Mouse (Mus musculus) MEL (cell line): ENCODE measurements around the gene Mycbp2. TPM values are rescaled to one million over a fixed set of nuclear protein-coding genes. Genes with fewer than 3 reads are reported as not detected.

ENCODE experiments used
- DNase-seq: peaks from one replicate; pipeline ENCODE4 v3.0.0; 2011; ENCODE audit warnings: low read depth, low spot score
- H3K27ac ChIP-seq: 2 replicates; pipeline ENCODE4 v1.5.1; 2012; ENCODE audit warnings: low read depth, mild to moderate bottlenecking, control low read depth, low read length, moderate library complexity; ENCODE audit not compliant: control insufficient read depth
- H3K27me3 ChIP-seq, 2 experiments: fragments of 150-350 bp in 1 of 2; sonication (generic) in 1 of 2; 2 replicates each; pipeline ENCODE4 v1.6.1; 2012; ENCODE audit warnings: low read length in 2 of 2, mild to moderate bottlenecking in 2 of 2, improper control_type of control experiment in 1 of 2, moderate library complexity in 1 of 2; ENCODE audit not compliant: insufficient read depth in 2 of 2, control insufficient read depth in 1 of 2
- H3K36me3 ChIP-seq, 2 experiments: 2 replicates each; pipeline ENCODE4 v1.6.1; 2012 to 2014; ENCODE audit warnings: low read length in 2 of 2, improper control_type of control experiment in 1 of 2, inconsistent platforms in 1 of 2, mild to moderate bottlenecking in 1 of 2; ENCODE audit not compliant: insufficient read depth in 2 of 2, control insufficient read depth in 1 of 2
- H3K4me1 ChIP-seq, 2 experiments: fragments of 150-350 bp in 1 of 2; sonication (generic) in 1 of 2; 2 replicates each; pipeline ENCODE4 v1.6.1; 2012; ENCODE audit warnings: low read length in 2 of 2, improper control_type of control experiment in 1 of 2, mild to moderate bottlenecking in 1 of 2; ENCODE audit not compliant: insufficient read depth in 2 of 2, control insufficient read depth in 1 of 2
- H3K4me3 ChIP-seq, 2 experiments: fragments of 150-350 bp in 1 of 2; sonication (generic) in 1 of 2; 2 replicates each; pipeline ENCODE4 v1.5.1; 2012; ENCODE audit warnings: low read depth in 2 of 2, low read length in 2 of 2, mild to moderate bottlenecking in 2 of 2, moderate library complexity in 2 of 2, control low read depth in 1 of 2, improper control_type of control experiment in 1 of 2; ENCODE audit not compliant: control insufficient read depth in 1 of 2, insufficient read depth in 1 of 2
- H3K79me2 ChIP-seq: 2 replicates; pipeline ENCODE4 v1.6.1; 2012; ENCODE audit warnings: mild to moderate bottlenecking, low read length, moderate library complexity; ENCODE audit not compliant: control insufficient read depth, poor library complexity, insufficient read depth
- H3K9ac ChIP-seq: 2 replicates; pipeline ENCODE4 v1.6.1; 2012; ENCODE audit warnings: low read depth, mild to moderate bottlenecking, control low read depth, low read length, moderate library complexity; ENCODE audit not compliant: control insufficient read depth, poor library complexity, severe bottlenecking
- H3K9me3 ChIP-seq: fragments of 150-350 bp; sonication (generic); replicated peaks from 2 replicates; pipeline ENCODE4 v1.6.1; 2012; ENCODE audit warnings: mild to moderate bottlenecking, low read length, improper control_type of control experiment, moderate library complexity; ENCODE audit not compliant: insufficient read depth
- BHLHE40 ChIP-seq: IDR thresholded peaks from 2 replicates; pipeline ENCODE4 v1.6.1; 2012; ENCODE audit warnings: low read depth, mild to moderate bottlenecking, inconsistent platforms, low read length, improper control_type of control experiment, borderline replicate concordance
- CHD1 ChIP-seq: IDR thresholded peaks from 2 replicates; pipeline ENCODE4 v1.6.1; 2012; ENCODE audit warnings: low read depth, mild to moderate bottlenecking, inconsistent platforms, low read length, improper control_type of control experiment
- CHD2 ChIP-seq: IDR thresholded peaks from 2 replicates; pipeline ENCODE4 v1.6.1; 2011; ENCODE audit warnings: low read length, improper control_type of control experiment
- CTCF ChIP-seq, 3 experiments: IDR thresholded peaks in 2 of 3; conservative IDR thresholded peaks in 1 of 3; 2 replicates each; pipeline ENCODE4 v1.5.1; 2011 to 2012; ENCODE audit warnings: low read length in 3 of 3, low read depth in 2 of 3, mild to moderate bottlenecking in 2 of 3, improper control_type of control experiment in 1 of 3, inconsistent platforms in 1 of 3, mixed read lengths in 1 of 3, moderate library complexity in 1 of 3; ENCODE audit not compliant: control insufficient read depth in 1 of 3, insufficient read depth in 1 of 3, poor library complexity in 1 of 3, severe bottlenecking in 1 of 3
- ELF1 ChIP-seq: IDR thresholded peaks from 2 replicates; pipeline ENCODE4 v1.6.1; 2014; ENCODE audit warnings: low read depth, mild to moderate bottlenecking, inconsistent platforms, low read length, improper control_type of control experiment, moderate library complexity
- ETS1 ChIP-seq: IDR thresholded peaks from 2 replicates; pipeline ENCODE4 v1.6.1; 2012; ENCODE audit warnings: low read depth, mild to moderate bottlenecking, inconsistent platforms, low read length, improper control_type of control experiment, moderate library complexity
- GABPA ChIP-seq: IDR thresholded peaks from 2 replicates; pipeline ENCODE4 v1.6.1; 2012; ENCODE audit warnings: low read depth, mild to moderate bottlenecking, inconsistent platforms, low read length, improper control_type of control experiment, moderate library complexity
- GATA1 ChIP-seq: IDR thresholded peaks from 2 replicates; pipeline ENCODE4 v1.6.1; 2011; ENCODE audit warnings: low read depth, low read length, improper control_type of control experiment
- HCFC1 ChIP-seq: IDR thresholded peaks from 2 replicates; pipeline ENCODE4 v1.6.1; 2012; ENCODE audit warnings: low read depth, mild to moderate bottlenecking, inconsistent platforms, low read length, improper control_type of control experiment, moderate library complexity
- JUND ChIP-seq: IDR thresholded peaks from 2 replicates; pipeline ENCODE4 v1.6.1; 2011; ENCODE audit warnings: low read depth, mild to moderate bottlenecking, improper control_type of control experiment, low read length
- KAT2A ChIP-seq: conservative IDR thresholded peaks from 2 replicates; pipeline ENCODE4 v1.6.1; 2012; ENCODE audit warnings: low read depth, low read length, improper control_type of control experiment, inconsistent platforms
- MAX ChIP-seq: IDR thresholded peaks from 2 replicates; pipeline ENCODE4 v1.6.1; 2011; ENCODE audit warnings: low read length, improper control_type of control experiment
- MAZ ChIP-seq: IDR thresholded peaks from 2 replicates; pipeline ENCODE4 v1.6.1; 2012; ENCODE audit warnings: low read depth, mild to moderate bottlenecking, inconsistent platforms, low read length, improper control_type of control experiment
- MEF2A ChIP-seq: IDR thresholded peaks from 2 replicates; pipeline ENCODE4 v1.6.1; 2014; ENCODE audit warnings: low read depth, mild to moderate bottlenecking, inconsistent platforms, low read length, improper control_type of control experiment; ENCODE audit not compliant: poor library complexity, insufficient replicate concordance, severe bottlenecking; ENCODE audit errors: extremely low read depth
- MXI1 ChIP-seq: IDR thresholded peaks from 2 replicates; pipeline ENCODE4 v1.6.1; 2011; ENCODE audit warnings: mild to moderate bottlenecking, low read depth, low read length, improper control_type of control experiment
- MYC ChIP-seq: IDR thresholded peaks from 2 replicates; pipeline ENCODE4 v1.6.1; 2011; ENCODE audit warnings: low read depth, mild to moderate bottlenecking, low read length, improper control_type of control experiment, moderate library complexity
- NELFE ChIP-seq: IDR thresholded peaks from 2 replicates; pipeline ENCODE4 v1.6.1; 2011; ENCODE audit warnings: low read depth, low read length, improper control_type of control experiment
- NRF1 ChIP-seq: IDR thresholded peaks from 2 replicates; pipeline ENCODE4 v1.6.1; 2014; ENCODE audit warnings: low read depth, mild to moderate bottlenecking, inconsistent platforms, low read length, improper control_type of control experiment, moderate library complexity; ENCODE audit not compliant: poor library complexity, insufficient read depth, severe bottlenecking
- POLR2A ChIP-seq, 2 experiments: IDR thresholded peaks; 2 replicates each; pipeline ENCODE4 v1.6.1; 2011 to 2012; ENCODE audit warnings: low read length in 2 of 2, mild to moderate bottlenecking in 2 of 2, control low read depth in 1 of 2, improper control_type of control experiment in 1 of 2, low read depth in 1 of 2, moderate library complexity in 1 of 2; ENCODE audit not compliant: control insufficient read depth in 1 of 2, insufficient read depth in 1 of 2, poor library complexity in 1 of 2
- POLR2AphosphoS2 ChIP-seq: IDR thresholded peaks from 2 replicates; pipeline ENCODE4 v1.6.1; 2011; ENCODE audit warnings: low read length, improper control_type of control experiment
- RAD21 ChIP-seq: IDR thresholded peaks from 2 replicates; pipeline ENCODE4 v1.6.1; 2011; ENCODE audit warnings: mild to moderate bottlenecking, low read depth, low read length, improper control_type of control experiment
- RCOR1 ChIP-seq: IDR thresholded peaks from 2 replicates; pipeline ENCODE4 v1.6.1; 2012; ENCODE audit warnings: low read depth, mild to moderate bottlenecking, inconsistent platforms, low read length, improper control_type of control experiment
- SIN3A ChIP-seq: IDR thresholded peaks from 2 replicates; pipeline ENCODE4 v1.6.1; 2012; ENCODE audit warnings: low read length, improper control_type of control experiment, inconsistent platforms
- TAL1 ChIP-seq: IDR thresholded peaks from 2 replicates; pipeline ENCODE4 v1.6.1; 2012; ENCODE audit warnings: mild to moderate bottlenecking, inconsistent platforms, low read length, moderate library complexity, mixed read lengths
- TCF12 ChIP-seq: IDR thresholded peaks from 2 replicates; pipeline ENCODE4 v1.6.1; 2014; ENCODE audit warnings: low read depth, mild to moderate bottlenecking, inconsistent platforms, low read length, improper control_type of control experiment, moderate library complexity
- USF1 ChIP-seq: IDR thresholded peaks from 2 replicates; pipeline ENCODE4 v1.6.1; 2014; ENCODE audit warnings: low read depth, mild to moderate bottlenecking, inconsistent platforms, low read length, improper control_type of control experiment, moderate library complexity
- USF2 ChIP-seq, 2 experiments: IDR thresholded peaks; 2 replicates each; pipeline ENCODE4 v1.6.1; 2011 to 2012; ENCODE audit warnings: improper control_type of control experiment in 2 of 2, low read length in 2 of 2, borderline replicate concordance in 1 of 2, inconsistent platforms in 1 of 2, low read depth in 1 of 2, mild to moderate bottlenecking in 1 of 2; ENCODE audit not compliant: insufficient read depth in 1 of 2
- ZKSCAN1 ChIP-seq: IDR thresholded peaks from 2 replicates; pipeline ENCODE4 v1.6.1; 2012; ENCODE audit warnings: low read depth, mild to moderate bottlenecking, inconsistent platforms, low read length, improper control_type of control experiment, moderate library complexity
- ZMIZ1 ChIP-seq: IDR thresholded peaks from 2 replicates; pipeline ENCODE4 v1.6.1; 2012; ENCODE audit warnings: low read depth, mild to moderate bottlenecking, inconsistent platforms, low read length, improper control_type of control experiment, moderate library complexity
- ZNF384 ChIP-seq: IDR thresholded peaks from 2 replicates; pipeline ENCODE4 v1.6.1; 2012; ENCODE audit warnings: low read depth, mild to moderate bottlenecking, inconsistent platforms, low read length, improper control_type of control experiment
- polyA plus RNA-seq, 2 experiments: library from polyadenylated mRNA; stranded (reverse) in 1 of 2; unstranded in 1 of 2; fragments of >175 nt in 1 of 2; fragments of >200 nt in 1 of 2; gene quantifications; 2 replicates each; pipeline versions ENCODE4 v1.2.1 to v1.2.4; 2012; ENCODE audit warnings: low replicate concordance in 2 of 2, low read depth in 1 of 2; ENCODE audit not compliant: insufficient read length in 2 of 2, insufficient read depth in 1 of 2, missing spikeins in 1 of 2
- total RNA-seq: library from RNA; depleted of rRNA; stranded (reverse); fragments of 300-350 nt; gene quantifications from 2 replicates; pipeline ENCODE4 v1.2.3, GENCODE M21; 2012

Gene Mycbp2
- total and polyA plus RNA-seq, 3 experiments: 9.1 to 28.0 (median 23.4) TPM

DNA sequence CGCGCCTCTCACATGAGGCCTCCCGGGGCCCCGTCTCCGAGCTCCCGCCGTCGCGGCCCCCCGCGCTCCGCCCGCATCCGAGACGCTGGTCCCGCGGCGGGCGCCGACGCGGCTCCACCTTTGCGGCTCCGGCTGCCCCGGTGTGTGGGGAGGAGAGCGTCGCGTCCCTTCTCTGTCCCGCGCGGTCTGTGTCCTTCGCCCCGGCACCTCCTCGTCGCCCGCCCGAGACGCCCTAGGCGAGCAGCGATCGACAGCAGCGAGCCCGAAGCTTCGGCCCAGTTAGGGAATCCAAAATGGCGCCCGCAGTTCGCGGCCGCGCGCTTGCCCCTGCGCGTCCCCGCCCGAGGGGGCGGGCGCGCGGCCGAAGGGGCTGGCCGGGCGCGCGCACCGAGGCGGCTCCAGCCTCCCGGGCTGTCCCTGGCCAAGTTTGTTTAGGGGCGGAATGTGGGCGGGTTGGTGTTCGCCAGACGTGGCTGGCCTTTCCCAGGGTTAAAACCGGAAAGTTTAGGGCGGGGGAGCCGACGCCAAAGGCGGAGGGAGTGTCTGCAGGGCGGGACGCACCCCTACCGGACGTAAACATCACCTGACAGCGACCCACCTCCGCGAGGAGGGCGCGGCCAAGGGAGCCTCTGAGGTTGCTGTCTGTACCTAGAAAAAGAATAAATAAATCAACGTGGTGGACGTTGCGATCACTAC is 247.2 kb downstream of the Mycbp2 start, which contains the start of gene Fbxl3 (continued):
- TF ChIP-seq MXI1 (peak; percentile 86), ZKSCAN1 (no peak), RAD21 (no peak), GABPA (no peak), ZMIZ1 (0 out of 2 replicates have a peak, but pooled peaks have one; percentile 9), CTCF (IDR thresholded peaks at IDR 0.05 in 2 of 3, conservative IDR thresholded peaks at IDR 0.05 in 1 of 3; ENCODE audit: control insufficient read depth in 1 of 3, insufficient read depth in 1 of 3, low read depth in 2 of 3, low read length in 3 of 3, poor library complexity in 1 of 3, severe bottlenecking in 1 of 3) (no peak), NRF1 (peak; percentile 39; the same call in 1 of the 2 replicates), CHD1 (no peak), JUND (no peak), SIN3A (peak; percentile 95), TCF12 (peak; percentile 4; the same call in 1 of the 2 replicates), ETS1 (peak; percentile 75; the same call in 1 of the 2 replicates), MEF2A (no peak), BHLHE40 (no peak), CHD2 (no peak), KAT2A (no peak), TAL1 (no peak)

DNA sequence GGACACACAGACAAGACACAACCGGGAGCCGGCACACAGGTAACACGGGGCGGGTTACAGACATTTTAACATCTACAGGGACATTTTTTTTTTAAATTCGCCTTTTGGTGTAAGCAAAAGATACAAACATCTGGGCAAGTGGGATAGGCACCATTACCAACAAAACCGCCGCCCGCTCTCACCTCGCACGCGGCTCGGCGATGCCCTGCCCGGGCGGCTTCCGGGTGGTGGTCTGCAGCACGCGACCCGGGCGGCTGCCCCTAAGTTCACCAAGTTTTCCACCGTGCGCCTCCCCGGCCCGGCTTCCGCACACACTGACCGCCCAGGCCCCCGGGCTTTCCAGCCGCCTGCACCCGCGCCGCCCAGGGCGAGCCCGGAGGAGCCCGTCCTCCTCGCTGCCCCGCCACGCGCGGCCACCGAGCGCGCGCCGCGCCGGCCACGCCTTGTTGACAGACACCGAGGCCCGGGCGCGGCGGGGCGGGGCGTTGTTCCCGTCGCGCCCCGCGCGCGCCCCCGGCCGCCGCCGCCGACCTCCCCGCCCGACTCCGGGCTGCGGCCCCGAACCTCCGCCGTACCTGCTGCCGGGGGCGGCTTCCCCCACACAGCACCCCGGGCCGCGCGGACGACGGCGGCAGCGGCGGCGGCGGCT is 247.9 kb downstream of the Mycbp2 start:
- Histone ChIP-seq H3K27ac (peak overlapping the region; percentile 93), H3K4me1 (peaks cover 4% of the 10 kb centered on the region in 2 experiments; a peak in 1 of 4 replicates), H3K9me3 (no peaks in the 10 kb centered on the region), H3K27me3 (no peaks in the 10 kb centered on the region), H3K9ac (peak overlapping the region; percentile 99), H3K4me3 (peak overlapping the region; percentile 93 to 99), H3K79me2 (peaks cover 24% of the 10 kb centered on the region), H3K36me3 (peaks cover 1 to 19% of the 10 kb centered on the region in 2 experiments; a peak in 3 of 4 replicates)
- peak; percentile 77 for DNase-seq
- peak; percentile 31; the same call in 1 of the 2 replicates for TF ChIP-seq ELF1
- TF ChIP-seq CHD2: no peak
- 0 out of 2 replicates have a peak, but pooled peaks have one; percentile 26 for TF ChIP-seq CHD1
- TF ChIP-seq MYC: 0 out of 2 replicates have a peak, but pooled peaks have one; percentile 54
- no peak for TF ChIP-seq RCOR1
- TF ChIP-seq ZMIZ1: 0 out of 2 replicates have a peak, but pooled peaks have one; percentile 15
- no peak; the same call in 1 of the 2 replicates for TF ChIP-seq MAX
- TF ChIP-seq MAZ: no peak
- TF ChIP-seq POLR2AphosphoS2: no peak
- TF ChIP-seq ZKSCAN1: no peak
- TF ChIP-seq MEF2A: no peak
- no peak for TF ChIP-seq ZNF384
- no peak for TF ChIP-seq GATA1
- peak; percentile 32; the same call in 1 of the 2 replicates for TF ChIP-seq HCFC1
- TF ChIP-seq CTCF (IDR thresholded peaks at IDR 0.05 in 2 of 3, conservative IDR thresholded peaks at IDR 0.05 in 1 of 3; ENCODE audit: control insufficient read depth in 1 of 3, insufficient read depth in 1 of 3, low read depth in 2 of 3, low read length in 3 of 3, poor library complexity in 1 of 3, severe bottlenecking in 1 of 3): no peak
- TF ChIP-seq JUND: no peak
- TF ChIP-seq NELFE: peak; percentile 49; the same call in 1 of the 2 replicates
- TF ChIP-seq USF1: no peak
- TF ChIP-seq POLR2A (IDR thresholded peaks at IDR 0.05; ENCODE audit: control insufficient read depth in 1 of 2, insufficient read depth in 1 of 2, low read depth in 1 of 2, low read length in 2 of 2, poor library complexity in 1 of 2): peak; percentile 24 to 67; a peak in 3 of 4 replicates
- TF ChIP-seq USF2 (IDR thresholded peaks at IDR 0.05; ENCODE audit: borderline replicate concordance in 1 of 2, insufficient read depth in 1 of 2, low read depth in 1 of 2, low read length in 2 of 2): no peak
- TF ChIP-seq NRF1: no peak
- no peak for TF ChIP-seq ETS1
